In the genomic region with DNA sequence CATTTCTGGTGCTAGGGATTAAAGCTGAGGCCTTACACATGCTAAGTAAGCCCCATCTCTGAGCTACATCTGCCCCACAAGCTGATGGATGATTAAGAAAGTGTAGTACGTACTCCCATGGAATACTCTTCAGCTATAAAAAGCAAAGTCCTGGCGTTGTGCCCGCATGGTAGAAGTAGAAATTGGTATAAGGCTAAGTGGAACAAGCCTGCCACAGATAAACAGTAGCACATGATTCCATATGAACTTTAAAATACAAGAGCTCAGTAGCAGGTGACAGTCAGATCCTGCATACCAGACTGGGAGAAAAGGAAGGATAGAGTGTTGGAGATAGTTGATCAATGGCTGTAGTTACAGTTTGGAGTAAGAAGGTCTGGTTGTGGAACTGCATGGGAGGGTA, we compare ENCODE assay signal across 28 mouse cellular contexts. TPM values are rescaled to one million over a fixed set of nuclear protein-coding genes. Genes with fewer than 3 reads are reported as not detected.
"Had no signal": no experiment of that assay in that cellular context is flagged by ENCODE, and none has a peak within 500 bp of the region (broad histone marks: within the 10 kb centered on the region; RNA-seq: fewer than 3 reads in every experiment).

No protein-coding gene starts in this region.

- H3K4me3 ChIP-seq: gastrocnemius, adult 2 months; heart, adult 2 months; hindbrain, embryonic 10.5 days; hindbrain, embryonic 12.5 days; intestine, embryonic 15.5 days; layer of hippocampus, adult 2 months; left cerebral cortex, adult 2 months; limb, embryonic 10.5 days; limb, embryonic 12.5 days; liver, embryonic 13.5 days; liver, embryonic 15.5 days had no signal

- H3K9ac ChIP-seq: hindbrain, embryonic 12.5 days; hindbrain, embryonic 14.5 days; intestine, embryonic 15.5 days; limb, embryonic 12.5 days; liver, embryonic 13.5 days; liver, embryonic 15.5 days; liver, postnatal 0 days had no signal

- H3K27me3 ChIP-seq: hindbrain, embryonic 12.5 days; intestine, embryonic 15.5 days; limb, embryonic 12.5 days; liver, embryonic 13.5 days; liver, embryonic 15.5 days had no signal

- H3K4me2 ChIP-seq: heart, embryonic 11.5 days; hindbrain, embryonic 12.5 days; hindbrain, embryonic 14.5 days; intestine, embryonic 15.5 days; limb, embryonic 12.5 days; liver, embryonic 11.5 days; liver, embryonic 13.5 days; liver, embryonic 15.5 days had no signal

- H3K27ac ChIP-seq: gastrocnemius, adult 2 months; heart, adult 2 months; hindbrain, embryonic 10.5 days; hindbrain, embryonic 12.5 days; hindbrain, embryonic 14.5 days; intestine, embryonic 15.5 days; layer of hippocampus, adult 2 months; left cerebral cortex, adult 2 months; limb, embryonic 10.5 days; limb, embryonic 12.5 days; liver, embryonic 13.5 days; liver, embryonic 15.5 days had no signal

- H3K9me3 ChIP-seq: hindbrain, embryonic 10.5 days; hindbrain, embryonic 12.5 days; intestine, embryonic 15.5 days; limb, embryonic 10.5 days; limb, embryonic 12.5 days; liver, embryonic 13.5 days; liver, embryonic 15.5 days had no signal

- DNase-seq: gastrocnemius, adult 2 months; gastrocnemius, postnatal 10 days; gastrocnemius, postnatal 25 days; heart, adult 2 months; heart, postnatal 14 days; heart, postnatal 36 days; kidney, adult 18-20 months; kidney, adult 8-10 months; kidney, postnatal 10 days; kidney, postnatal 25 days; kidney, postnatal 4 days; liver; liver, embryonic 13.5 days; liver, postnatal 0 days had no signal

- H3K4me1 ChIP-seq: hindbrain, embryonic 10.5 days; hindbrain, embryonic 12.5 days; intestine, embryonic 15.5 days; limb, embryonic 10.5 days; limb, embryonic 12.5 days had no signal

- ATAC-seq: hindbrain, embryonic 16.5 days; inflammation-experienced regulatory T-cells, adult 6 months; intestine, embryonic 15.5 days; intestine, postnatal 0 days; liver, postnatal 0 days had no signal

RNA-seq across cellular contexts. Expression of gene Itgae, which starts 29.0 kb away (rescaled TPM):
- total RNA-seq: left cerebral cortex, adult 2 months had no signal
